Mouse (Mus musculus) G1E-ER4 (cell line): ENCODE measurements around the gene Pdha1. TPM values are rescaled to one million over a fixed set of nuclear protein-coding genes. Genes with fewer than 3 reads are reported as not detected.
A peak's percentile ranks its signal among the peaks of the same experiment; 100 is the strongest.

ENCODE experiments used
- GATA1 ChIP-seq: IDR thresholded peaks from one replicate; pipeline ENCODE4 v1.8.0; 2012; ENCODE audit warnings: low read length, inconsistent platforms
- polyA plus RNA-seq: library from polyadenylated mRNA; stranded (reverse); fragments of >175 nt; gene quantifications from 2 replicates; pipeline ENCODE4 v1.2.3, GENCODE M21; 2012

Gene Pdha1
- polyA plus RNA-seq, 1 experiment = 11.5 TPM

- TF ChIP-seq GATA1 = peak; percentile 25
Measured at GRCm38 (mm10) chrX:160113777-160114176, 24.4 kb downstream of the Pdha1 start.

GRCm38 (mm10) chrX:160107817-160108216 lies 30.4 kb downstream of the Pdha1 start:
- TF ChIP-seq GATA1 = no peak

GRCm38 (mm10) chrX:160091973-160092372 lies 46.2 kb downstream of the Pdha1 start:
- TF ChIP-seq GATA1 = no peak

Other genes with a start within 250 kb of the Pdha1 start
- 0.02 TPM in 2 replicates for gene Map3k15, start 150.0 kb downstream of the Pdha1 start, polyA plus RNA-seq